Mouse (Mus musculus): ENCODE results near the gene Ralb.

Gene Ralb

DNA sequence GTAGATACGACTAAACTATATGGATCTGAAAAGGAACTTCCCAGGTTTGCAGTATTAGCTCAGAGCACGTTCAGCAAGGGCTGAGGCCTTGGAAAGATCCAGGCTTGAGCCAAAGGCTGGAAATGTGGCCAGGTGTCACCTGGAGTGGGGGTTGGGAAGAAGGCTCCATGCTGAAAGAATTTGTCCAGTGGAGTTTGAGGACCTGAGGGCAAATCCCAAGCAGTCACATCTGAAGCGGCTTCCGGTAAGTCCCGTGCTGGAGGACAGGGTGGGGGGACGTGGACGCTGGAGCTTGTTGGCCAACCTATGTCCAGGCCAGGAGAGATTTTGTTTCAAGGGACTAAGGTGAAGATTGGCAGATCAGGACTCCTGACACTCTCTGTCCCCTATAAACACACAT is 19.2 kb upstream of the Ralb start:
- ATAC-seq (ENCODE audit: low TSS enrichment): no peak

DNA sequence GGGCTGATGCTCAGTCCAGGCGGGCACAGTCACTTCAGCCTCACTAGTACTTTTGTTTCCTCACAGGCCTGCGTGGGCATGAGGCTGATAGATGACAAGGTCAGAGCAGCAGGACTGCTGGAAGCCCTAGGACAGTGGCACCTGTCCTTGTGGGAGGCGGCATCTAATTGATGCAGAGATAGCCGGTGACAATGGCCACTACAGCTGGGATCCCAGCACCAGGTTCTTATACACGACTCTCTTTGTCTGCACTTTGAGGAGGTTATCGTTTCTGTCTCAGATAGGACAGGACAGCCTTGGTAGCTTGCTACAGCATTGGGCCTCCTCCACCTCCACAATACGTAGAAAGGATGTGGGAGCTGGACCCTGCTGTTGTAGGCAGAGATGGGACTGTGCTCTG is 18.8 kb upstream of the Ralb start:
- no peak for ATAC-seq (ENCODE audit: low TSS enrichment)

DNA sequence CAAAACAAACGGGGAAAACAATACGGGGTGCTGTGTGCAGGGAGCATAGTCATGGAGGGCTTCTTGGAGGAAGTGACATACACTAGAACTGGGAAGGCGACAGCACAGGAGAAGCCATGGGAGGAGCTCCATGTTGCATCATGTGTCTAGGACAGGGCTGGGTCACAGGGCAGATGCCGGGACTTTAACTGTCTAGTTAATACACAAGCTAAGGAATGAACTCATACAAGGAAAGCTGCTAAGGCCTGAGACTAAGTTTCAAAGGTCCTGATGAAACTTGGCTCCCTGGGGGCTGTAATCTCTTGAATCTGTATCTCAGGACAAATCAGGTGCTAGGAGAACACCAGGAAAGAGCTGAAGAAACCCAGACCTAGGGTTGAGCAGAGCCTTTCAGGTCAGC is 18.1 kb upstream of the Ralb start:
- ATAC-seq (ENCODE audit: low TSS enrichment): no peak

DNA sequence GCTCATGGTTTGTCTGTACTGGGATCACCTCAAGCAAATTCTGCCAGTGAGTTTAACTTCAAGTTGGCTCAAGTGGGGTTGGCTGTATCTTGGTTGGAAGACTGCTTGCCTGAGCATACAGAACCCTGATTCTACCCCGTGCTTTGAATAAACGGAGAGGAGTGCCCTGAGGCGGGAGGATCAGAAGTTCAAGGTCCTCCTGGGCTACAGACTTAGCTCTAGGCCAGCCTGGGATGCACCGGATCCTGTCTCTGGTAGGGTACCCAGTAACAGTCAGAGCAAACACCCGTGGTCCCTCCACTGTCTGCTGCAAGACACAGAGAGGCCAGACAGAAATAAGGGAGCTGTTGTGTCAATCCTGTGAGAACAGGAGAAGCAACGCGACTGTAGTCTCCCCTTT is 17.1 kb upstream of the Ralb start:
- no peak for ATAC-seq (ENCODE audit: low TSS enrichment)

DNA sequence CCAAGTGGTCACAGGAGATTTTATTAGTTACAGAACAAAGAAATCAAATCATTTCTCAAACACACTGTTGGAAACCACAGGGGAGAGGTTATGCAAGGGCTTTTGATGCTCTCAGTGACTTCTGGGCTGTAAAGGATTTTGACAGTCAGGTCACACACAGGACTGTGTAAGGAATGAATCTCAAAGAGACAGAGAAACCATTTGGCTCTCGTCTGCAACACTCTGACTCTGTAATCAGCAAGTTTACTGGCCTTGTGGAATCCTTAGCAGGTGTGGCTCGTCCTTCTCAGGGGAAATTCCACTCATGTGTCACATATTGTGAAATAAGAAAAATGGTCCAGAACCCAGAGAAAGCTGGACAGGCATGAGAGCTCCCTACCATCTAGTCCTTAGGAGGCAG is 16.4 kb upstream of the Ralb start:
- no peak for ATAC-seq (ENCODE audit: low TSS enrichment)

DNA sequence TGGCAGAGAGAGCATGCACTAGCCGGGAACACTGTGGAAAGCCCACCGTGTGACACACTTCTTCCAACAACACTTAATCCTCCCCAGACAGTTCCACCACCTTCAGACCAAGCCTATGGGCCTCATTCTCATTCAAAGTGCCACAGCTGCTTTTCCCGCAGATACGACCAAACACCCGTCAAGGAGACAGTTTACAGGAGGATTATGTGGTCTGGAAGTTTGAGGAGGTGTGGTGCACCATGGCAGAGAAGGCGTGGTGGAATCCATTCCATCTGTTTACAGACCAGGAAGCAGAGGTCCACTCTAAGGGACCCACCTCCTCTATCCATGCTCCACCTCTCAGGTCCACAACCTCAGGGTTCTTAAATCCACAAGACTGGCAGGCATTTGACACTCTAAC is 14.7 kb upstream of the Ralb start:
- no peak for ATAC-seq (ENCODE audit: low TSS enrichment)

DNA sequence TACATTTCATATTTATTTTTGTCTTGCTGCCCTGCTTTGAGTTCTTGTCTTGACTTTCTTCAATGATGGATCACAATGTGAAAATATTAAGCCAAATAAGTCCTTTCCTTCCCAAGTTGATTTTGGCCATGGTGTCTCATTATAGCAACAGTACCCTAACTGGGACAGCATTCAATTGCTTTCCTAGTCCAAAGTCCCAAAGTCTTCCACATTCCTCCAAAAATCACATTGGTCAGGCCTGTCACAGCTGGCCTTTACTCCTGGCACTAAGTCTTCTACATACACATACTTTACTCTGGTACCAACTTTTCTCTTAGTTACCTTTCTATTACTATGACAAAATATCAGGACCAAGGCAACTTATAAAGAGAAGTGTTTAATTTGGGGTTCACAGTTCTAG is 14.2 kb upstream of the Ralb start:
- ATAC-seq (ENCODE audit: low TSS enrichment): no peak

DNA sequence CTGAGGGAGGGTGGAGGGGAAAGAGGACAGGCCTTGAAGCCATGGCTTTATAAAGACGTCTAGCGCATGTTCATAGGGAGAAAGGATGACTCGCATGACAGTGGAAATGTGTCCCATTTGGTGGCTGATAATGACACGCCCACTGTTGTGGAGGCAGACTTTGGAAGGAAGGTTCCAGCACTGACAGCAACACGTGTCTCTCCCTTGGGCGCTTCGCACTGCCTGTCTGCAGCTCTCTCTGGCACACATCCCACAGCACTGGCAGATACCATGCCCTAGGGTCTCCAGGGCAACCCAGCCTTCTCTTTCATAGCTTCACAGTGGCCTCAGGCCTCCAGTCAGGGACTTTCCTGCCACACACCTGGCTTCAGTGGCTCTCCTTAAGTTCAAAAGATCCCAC is 13.5 kb upstream of the Ralb start:
- ATAC-seq (ENCODE audit: low TSS enrichment): no peak

DNA sequence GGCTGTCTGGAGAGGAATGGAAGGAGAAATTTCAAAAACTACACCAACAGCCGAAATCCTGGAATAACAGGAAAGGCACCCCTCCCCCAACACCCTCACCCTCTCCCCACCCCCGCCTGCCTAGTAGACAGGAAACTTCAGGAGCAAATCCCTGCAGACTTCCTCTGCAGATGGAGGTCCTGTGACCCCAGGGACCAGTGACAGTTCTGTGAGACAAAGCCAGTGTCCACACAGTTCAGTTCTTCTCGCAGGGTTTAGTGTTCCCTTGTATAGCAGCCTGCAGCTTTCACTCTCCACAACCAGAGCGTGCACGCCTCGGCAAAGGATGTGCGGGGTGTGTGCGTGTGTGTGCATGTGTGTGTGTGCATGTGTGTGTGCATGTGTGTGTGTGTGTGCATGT is 6.3 kb upstream of the Ralb start:
- ATAC-seq (ENCODE audit: low TSS enrichment): no peak

DNA sequence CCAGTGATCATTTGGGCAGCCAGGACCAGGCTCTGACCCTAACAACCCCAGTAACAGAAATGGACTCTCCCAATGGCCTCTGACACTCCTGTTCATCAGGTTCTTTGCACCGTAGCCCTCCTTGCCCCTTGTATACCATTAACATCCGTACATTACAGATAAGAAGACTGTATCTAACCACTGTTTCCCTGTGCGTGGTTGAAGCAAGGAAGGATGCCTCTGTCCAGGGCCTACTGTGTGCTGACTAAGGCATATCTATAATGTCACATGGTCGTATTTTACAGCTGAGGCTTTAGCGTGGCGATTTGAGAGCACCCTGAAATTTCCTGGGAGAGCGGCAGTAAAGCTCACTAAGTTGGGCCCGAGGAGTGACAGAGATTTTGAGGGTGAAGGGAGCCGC is 5.8 kb upstream of the Ralb start:
- no peak for ATAC-seq (ENCODE audit: low TSS enrichment)

DNA sequence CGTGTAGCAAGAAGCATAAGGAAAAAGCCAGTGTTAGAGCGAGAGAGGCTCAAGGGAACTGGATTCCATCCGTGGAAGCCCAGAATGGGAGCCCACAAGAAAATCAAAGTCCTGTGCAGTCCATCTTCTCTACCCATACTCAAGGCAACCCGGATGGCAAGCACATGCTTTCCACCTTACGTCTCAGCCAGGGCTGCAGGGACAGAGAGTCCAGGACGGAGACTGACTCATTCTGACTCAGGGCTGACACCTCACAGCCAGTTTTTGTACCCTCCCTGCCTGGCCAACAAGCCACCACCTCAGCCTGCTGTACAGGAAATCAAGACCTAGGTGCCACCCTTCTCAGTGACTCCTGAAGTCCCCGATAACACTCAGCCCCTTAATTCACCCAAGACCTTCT is 4.9 kb upstream of the Ralb start:
- ATAC-seq (ENCODE audit: low TSS enrichment): no peak

DNA sequence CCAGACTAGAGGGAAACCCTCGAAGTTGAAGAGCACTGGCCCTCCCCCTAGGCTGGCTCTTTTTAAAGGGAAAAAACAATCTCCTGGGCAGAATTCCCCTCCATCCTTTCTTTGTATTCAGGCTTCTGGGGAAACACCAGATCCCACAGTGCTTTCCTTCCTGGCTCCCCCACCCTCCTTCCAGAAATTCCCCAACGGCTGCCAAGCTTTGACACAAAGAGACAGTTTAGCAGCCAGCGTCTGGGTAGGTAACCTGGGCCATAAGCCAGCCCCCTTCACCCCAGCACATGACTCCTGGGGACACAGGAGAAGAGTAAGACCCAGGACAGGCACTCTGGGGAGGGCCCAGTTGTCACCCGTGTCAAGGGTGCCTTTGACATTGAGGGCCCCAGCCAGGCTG is 4.0 kb upstream of the Ralb start:
- ATAC-seq (ENCODE audit: low TSS enrichment): no peak

DNA sequence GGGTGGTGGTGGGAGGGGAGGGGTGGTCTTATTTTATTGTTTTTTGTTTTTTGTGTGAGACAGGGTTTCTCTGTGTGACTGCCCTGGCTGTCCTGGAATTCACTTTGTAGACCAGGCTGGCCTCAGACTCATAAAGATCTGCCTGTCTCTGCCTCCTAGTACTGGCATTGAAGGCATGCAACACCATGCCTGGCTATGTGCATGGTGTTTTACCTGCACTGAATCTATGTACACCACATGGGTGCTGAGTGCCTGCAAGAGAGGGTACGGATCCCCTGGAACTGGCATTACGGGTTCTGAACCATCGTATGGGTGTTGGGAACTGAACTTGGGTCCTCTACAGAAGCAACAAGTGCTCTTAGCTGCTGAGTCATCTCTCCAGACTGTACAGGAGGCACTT is 1.4 kb upstream of the Ralb start:
- no peak for ATAC-seq (ENCODE audit: low TSS enrichment)

DNA sequence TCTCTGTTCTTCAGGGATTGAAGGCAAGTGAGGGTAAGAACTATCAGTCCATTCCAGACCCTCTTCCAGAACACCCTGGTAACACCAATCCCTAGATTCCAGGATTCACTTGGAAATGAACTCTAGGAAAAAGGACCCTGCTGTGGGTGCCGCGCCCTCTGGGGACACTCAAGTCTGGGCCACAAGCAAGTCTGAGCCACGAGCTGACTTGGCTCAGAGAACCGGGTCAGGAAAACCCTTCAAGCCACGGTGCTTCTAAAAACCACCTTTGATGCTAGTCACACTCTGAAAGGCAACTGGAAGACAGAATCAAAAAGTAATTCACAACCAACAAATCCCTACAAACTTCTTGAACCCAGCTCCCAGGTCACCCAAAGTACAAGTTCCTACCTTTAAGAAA is 786 bp downstream of the Ralb start:
- ATAC-seq (ENCODE audit: low TSS enrichment): no peak

DNA sequence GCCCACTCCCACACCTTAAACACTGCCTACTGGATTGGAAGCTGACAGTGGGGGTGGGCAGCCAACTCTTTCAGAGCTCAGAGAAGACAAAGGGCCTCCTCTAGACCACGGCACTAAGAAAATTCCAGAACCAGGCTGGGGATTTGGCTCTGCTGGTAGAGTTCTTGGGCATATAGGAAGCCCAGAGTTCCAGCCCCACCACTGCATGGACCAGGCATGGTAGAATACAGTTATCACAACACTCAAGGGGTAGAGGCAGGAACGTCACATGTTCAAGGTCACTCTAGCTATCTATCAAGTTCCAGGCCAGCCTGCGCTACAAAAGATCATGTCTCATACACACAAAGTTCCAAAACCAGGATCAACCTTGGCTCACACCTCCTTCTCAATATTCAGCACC is 1.4 kb downstream of the Ralb start:
- no peak for ATAC-seq (ENCODE audit: low TSS enrichment)

DNA sequence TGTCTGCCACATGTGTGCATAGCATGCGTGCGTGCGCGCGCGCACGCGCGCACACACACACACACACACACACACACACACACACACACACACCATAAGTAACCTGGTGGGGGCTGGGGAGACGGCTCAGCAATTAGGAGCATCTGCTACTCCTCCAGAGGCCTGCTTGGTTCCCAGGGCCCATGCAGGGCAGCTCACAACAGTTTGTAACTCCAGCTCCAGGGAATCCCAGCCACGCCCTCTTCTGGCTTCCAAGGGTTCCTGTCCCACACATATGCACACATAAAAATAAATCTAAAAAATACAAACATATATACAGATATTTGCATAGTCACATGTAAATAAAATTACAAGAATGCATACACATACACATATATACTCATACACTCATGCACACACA is 1.9 kb downstream of the Ralb start:
- ATAC-seq (ENCODE audit: low TSS enrichment): no peak

DNA sequence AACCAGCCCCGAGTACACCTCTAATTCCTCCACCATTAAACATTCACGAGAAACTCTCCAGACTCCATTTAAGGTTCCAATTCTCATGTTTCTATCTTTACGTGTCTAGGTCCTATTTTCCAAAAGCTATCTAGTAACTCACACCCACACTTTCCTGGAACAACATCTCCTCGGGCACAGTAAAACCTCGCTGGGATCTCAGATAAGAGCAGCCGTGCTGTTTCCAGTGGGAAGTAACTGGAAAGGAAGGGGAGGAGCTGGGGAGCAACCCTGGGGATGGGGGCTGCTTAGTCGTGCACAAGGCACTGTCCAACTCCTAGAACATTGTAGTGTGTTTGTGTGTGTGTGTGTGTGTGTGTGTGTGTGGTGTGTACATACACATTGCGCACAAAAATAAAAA is 2.7 kb downstream of the Ralb start:
- no peak for ATAC-seq (ENCODE audit: low TSS enrichment)

DNA sequence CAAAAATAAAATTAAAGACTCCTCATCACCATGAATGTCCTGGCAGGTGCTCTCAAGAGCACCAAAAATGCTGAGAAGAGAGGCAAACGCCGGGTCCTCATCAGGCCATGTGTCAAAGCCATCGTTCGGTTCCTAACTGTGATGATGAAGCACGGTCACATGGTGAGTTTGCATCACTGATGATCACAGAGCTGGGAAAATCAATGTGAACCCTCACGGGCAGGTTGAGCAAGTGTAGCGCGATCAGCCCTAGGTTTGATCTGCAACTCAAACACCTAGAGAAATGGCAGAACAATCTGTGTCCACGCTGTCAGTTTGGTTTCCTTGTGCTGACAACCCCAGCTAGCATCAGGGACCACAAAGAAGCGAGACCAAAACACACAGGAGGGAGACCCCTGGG is 5.1 kb downstream of the Ralb start:
- no peak for ATAC-seq (ENCODE audit: low TSS enrichment)

DNA sequence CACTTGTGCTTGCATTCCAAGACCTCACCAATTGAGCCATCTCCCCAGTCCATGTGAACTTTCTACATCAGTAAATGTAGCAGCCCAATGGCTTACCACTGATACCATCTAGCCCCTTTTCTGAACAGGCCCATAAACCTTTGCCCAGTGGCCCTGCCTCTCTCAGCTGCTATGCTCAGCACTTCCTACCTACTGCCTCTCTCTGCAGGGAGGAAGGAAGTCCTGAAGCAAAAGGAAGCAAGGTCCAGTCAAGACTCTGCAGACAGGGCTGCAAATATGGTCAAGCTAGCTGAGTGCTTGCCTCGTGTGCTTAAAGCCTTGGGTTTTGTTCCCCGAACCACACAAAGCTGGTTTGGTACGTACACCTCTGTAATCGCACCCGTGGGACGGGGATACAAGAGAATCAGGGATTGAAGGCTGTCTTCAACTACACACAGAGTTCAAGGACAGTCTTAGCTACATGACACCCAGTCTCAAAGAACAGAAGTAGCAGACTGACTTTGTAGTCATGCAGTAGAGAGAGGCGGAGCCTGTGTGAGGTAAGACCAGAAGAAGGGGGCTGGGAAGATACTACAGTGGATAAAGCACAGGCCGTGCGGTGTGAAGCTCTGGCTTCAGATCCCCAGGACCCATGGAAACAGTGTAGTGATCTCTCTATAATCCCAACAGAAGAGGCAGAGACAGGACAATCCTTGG is 5.9 kb downstream of the Ralb start:
- no peak for ATAC-seq (ENCODE audit: low TSS enrichment)

DNA sequence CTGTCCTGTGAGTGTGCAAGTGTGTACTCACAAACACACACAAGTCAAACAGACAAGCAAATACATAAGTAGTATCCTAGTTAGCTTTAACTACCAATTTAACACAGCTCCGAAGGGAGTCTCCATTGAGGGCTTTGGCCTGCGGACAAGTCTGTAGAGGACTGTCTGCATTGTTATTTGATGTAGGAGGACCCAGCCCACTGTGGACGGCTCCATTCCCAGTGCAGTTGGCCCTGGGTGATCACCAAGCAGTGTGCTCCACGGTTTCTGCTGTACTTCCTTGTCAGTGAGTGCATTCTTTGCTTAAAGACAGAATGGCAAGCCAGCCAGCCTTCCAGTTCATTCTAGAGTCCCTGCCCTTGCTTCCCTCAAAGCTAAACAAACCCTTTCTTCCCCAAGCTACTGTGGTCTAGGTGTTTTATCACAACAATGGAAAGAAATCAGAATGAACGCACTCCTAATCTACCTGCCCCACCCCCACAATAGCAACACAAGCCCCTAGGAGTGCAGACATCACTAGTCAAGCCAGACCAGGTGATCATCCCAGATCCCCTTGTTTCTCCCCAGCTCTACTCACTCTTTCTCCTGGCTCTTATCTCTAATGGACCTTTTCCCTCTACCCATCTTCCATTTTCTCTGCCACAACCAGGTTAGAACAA is 7.1 kb downstream of the Ralb start:
- no peak for ATAC-seq (ENCODE audit: low TSS enrichment)

DNA sequence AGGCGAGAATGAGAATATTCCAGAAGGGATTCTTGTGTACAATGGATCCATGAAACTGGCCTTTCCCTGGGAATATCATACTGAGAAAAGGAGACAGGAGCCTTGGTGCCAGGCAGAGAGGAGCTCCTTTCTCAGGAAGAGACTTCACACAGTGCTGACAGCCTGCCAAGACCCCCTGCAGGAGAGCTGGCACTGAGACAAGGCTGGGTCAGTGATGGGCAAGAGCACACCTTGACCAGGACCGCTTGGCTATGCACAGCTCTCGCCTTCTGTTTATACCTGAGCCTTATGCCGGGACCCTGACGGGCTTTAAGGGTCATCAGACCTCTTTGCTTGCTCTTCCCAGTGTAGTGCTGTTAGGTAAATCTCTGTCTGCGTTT is 9.2 kb downstream of the Ralb start:
- no peak for ATAC-seq (ENCODE audit: low TSS enrichment)

DNA sequence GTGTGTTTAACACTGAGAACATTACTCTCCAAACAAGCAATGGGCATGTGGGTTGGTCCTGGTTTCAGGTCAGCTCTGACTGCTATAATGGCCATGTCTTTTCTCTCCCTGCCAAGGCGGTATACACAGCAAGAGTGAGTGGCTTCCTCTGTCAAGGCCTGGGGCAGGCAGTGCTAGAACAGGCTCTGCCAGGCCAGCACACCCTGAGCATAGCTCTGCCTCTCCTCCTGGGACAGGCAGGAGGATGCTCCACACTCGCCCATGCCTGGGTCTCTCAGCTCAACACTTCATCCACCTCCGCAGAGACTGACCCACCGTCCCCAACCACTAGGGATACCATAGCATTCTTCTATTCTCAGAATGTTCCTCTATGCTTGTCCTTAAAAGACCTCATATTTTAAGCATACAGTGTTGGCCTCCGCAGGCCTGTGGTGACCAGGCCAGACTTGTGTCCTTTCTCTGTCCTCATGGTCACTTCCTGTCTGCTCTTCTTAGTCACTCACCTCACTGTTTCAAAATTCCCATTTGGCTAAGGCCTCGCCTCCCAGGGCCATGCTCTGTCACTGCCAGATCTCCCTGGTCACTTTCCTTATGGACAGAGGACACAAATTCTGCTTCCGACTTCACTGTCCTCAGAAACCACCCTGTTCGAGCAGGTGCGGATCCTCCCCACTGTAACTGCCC is 9.7 kb downstream of the Ralb start:
- ATAC-seq (ENCODE audit: low TSS enrichment): no peak

DNA sequence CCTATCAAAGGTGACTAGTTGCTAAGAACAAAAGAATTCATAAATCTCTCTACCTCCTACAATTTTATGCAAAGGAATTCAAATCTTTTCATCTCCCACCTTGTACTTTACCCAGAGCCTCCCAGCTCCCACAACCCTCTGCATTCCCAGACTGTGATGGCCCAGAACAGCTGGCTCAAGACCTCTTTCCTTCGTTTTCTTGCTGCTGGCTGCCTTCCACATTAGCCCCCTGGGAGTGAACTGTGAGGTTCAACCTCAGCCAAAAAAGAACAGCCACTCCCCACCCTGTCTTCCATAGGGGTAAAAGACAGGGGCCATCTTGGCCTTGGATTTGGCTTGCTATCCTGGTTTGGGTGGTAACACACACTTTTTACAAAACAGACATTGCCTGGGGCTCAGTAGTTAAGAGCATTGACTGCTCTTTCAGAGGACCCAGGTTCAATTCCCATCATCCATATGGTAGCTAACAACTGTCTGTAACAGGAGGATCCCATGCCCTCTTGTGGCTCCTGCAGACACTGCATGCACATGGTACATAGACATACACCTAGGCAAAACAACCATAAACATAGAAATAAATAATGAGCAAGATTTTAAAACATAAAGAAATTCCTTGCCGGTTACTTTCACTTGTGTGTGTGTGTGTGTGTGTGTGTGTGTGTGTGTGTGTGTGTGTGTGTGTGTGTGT is 10.4 kb downstream of the Ralb start:
- ATAC-seq (ENCODE audit: low TSS enrichment): no peak

Data from frontal cortex, adult (tissue).